Mouse (Mus musculus): Measurements from ENCODE around the gene Zfand3. TPM values are rescaled to one million over a fixed set of nuclear protein-coding genes. Genes with fewer than 3 reads are reported as not detected.

The Zfand3 gene
- 100 to 1,000 TPM; 120 to 131 TPM for total RNA-seq (2021)
- long read RNA-seq, experiment 1, transcript Zfand3-202 (6 exons, 3,039 nt): major isoform, 11 of 22 reads
- long read RNA-seq, experiment 1, partial matches to known transcripts: 5 of 22 reads
- long read RNA-seq, experiment 1, other reads (novel, unspliced or antisense): 5 of 22 reads
- long read RNA-seq, experiment 2, transcript Zfand3-202 (6 exons, 3,039 nt): major isoform, 8 of 28 reads
- long read RNA-seq, experiment 2, partial matches to known transcripts: 6 of 28 reads
- long read RNA-seq, experiment 2, other reads (novel, unspliced or antisense): 13 of 28 reads

- DNase-seq: peak; percentile 96 to 97
Observed at GRCm38 (mm10) chr17:30004203-30005102, at the start of gene Zfand3. TSS of gene Zfand3 (plus strand) at chr17:30004733.

GRCm38 (mm10) chr17:29955880-29956279, 48.7 kb upstream of the Zfand3 start:
- no peak for DNase-seq

- no peak for DNase-seq
Observed at GRCm38 (mm10) chr17:29963730-29964259, 40.7 kb upstream of the Zfand3 start.

- no peak for DNase-seq
Observed at GRCm38 (mm10) chr17:29965506-29965905, 39.0 kb upstream of the Zfand3 start.

GRCm38 (mm10) chr17:29970037-29970555, 34.4 kb upstream of the Zfand3 start, which contains the start of gene Mdga1:
TSS of gene Mdga1 (minus strand) at chr17:29970087.
- DNase-seq: no peak

GRCm38 (mm10) chr17:29971761-29972432, 32.6 kb upstream of the Zfand3 start:
- no peak for DNase-seq

GRCm38 (mm10) chr17:29973226-29973625, 31.3 kb upstream of the Zfand3 start:
- DNase-seq: no peak

- peak; percentile 86 to 91 for DNase-seq
Observed at GRCm38 (mm10) chr17:29975731-29976130, 28.8 kb upstream of the Zfand3 start.

GRCm38 (mm10) chr17:29979020-29979419, 25.5 kb upstream of the Zfand3 start:
- DNase-seq: peak; percentile 29 to 39

GRCm38 (mm10) chr17:29979841-29980240, 24.7 kb upstream of the Zfand3 start:
- no peak for DNase-seq

GRCm38 (mm10) chr17:29981568-29981967, 23.0 kb upstream of the Zfand3 start:
- no peak for DNase-seq

GRCm38 (mm10) chr17:29983190-29983589, 21.3 kb upstream of the Zfand3 start:
- DNase-seq: no peak

- DNase-seq: no peak
Observed at GRCm38 (mm10) chr17:29984931-29985330, 19.6 kb upstream of the Zfand3 start.

GRCm38 (mm10) chr17:29985534-29985933, 19.0 kb upstream of the Zfand3 start:
- peak; percentile 44 to 62 for DNase-seq

GRCm38 (mm10) chr17:29988141-29988540, 16.4 kb upstream of the Zfand3 start:
- no peak for DNase-seq

GRCm38 (mm10) chr17:29989653-29990052, 14.9 kb upstream of the Zfand3 start:
- no peak for DNase-seq

GRCm38 (mm10) chr17:29990136-29990535, 14.4 kb upstream of the Zfand3 start:
- DNase-seq: no peak

- no peak for DNase-seq
Observed at GRCm38 (mm10) chr17:29990845-29991244, 13.7 kb upstream of the Zfand3 start.

GRCm38 (mm10) chr17:29993488-29993887, 11.0 kb upstream of the Zfand3 start:
- DNase-seq: no peak

- DNase-seq: no peak
Observed at GRCm38 (mm10) chr17:29994011-29994410, 10.5 kb upstream of the Zfand3 start.

GRCm38 (mm10) chr17:29994459-29994858, 10.1 kb upstream of the Zfand3 start:
- DNase-seq: no peak

GRCm38 (mm10) chr17:29995986-29996385, 8.5 kb upstream of the Zfand3 start:
- no peak for DNase-seq

Data from heart, adult 18-20 months (tissue).